Mouse (Mus musculus) ovary, postnatal 10 days (tissue): ENCODE data around the gene Polr2a.

Source experiments
- DNase-seq: peaks from one replicate; pipeline ENCODE4 v3.0.0; 2022; ENCODE audit warnings: low spot score

Polr2a gene

DNA sequence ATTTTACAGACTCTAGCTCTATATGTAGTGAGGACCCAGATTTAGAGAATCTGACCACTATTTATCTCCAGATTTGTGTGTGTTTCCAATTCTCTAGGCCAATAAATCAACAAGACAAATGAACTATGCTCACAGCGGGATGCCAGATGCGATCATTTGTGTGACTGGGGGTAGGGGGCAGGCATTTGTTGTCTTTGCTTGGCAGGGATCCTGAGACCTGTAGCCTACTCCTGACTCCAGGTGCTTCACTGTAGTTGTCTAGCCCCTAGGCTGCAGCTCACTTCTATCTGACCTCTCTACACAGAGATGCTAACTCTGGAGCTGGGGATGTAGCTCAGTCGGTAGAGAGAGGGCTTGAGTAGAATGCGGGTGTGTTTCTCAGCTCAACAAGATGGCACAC, 23.4 kb upstream of the Polr2a start:
- no peak for DNase-seq

DNA sequence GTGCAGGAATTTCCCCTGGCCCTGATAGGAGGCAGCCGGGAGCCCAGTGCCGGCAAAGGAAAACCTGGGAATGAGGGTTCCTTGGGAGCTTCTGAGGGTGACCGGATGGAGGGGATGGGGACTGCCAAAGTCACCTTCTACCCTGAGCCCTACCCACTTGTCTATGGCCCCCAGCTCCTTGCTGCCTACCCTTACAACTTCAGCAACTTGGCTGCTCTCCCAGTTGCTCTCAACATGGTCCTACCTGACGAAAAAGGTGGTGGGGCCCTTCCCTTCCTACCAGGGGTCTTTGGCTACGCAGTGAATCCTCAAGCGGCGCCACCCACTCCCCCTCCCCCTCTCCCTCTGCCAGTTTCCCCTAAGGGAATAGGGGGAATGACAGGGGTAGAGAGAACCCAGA, 20.5 kb upstream of the Polr2a start:
- DNase-seq, result no peak

- DNase-seq, result no peak
These were observed 20.0 kb upstream of the Polr2a start for GRCm38 (mm10) chr11:69778258-69778982.

DNA sequence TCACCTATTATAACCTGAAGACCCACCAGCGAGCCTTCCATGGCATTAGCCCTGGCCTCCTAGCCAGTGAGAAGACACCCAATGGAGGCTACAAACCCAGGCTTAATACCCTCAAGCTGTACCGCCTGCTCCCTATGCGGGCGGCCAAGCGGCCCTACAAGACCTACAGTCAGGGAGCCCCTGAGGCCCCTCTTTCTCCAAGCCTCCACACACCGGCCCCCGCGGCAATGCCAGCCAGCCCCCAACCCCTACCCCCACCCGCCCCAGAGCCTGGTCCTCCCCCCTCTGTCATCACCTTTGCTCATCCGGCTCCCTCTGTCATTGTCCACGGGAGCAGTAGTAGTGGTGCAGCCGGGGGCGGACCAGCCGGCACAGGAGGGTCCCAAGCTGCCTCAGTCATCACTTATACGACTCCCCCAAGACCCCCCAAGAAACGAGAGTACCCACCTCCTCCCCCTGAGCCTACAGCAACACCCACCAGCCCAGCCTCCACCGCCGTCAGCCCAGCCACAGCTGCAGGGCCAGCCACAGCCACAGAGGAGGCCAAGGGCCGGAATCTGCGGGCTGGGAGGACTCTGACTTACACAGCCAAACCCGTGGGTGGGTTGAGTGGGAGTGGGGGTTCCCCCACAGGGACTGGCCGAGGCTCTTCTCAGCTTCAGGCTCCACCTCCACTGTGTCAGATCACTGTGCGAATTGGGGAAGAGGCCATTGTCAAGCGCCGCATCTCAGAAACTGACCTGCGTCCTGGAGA, 19.2 kb upstream of the Polr2a start:
- no peak for DNase-seq

- DNase-seq, result no peak
These were observed 18.1 kb upstream of the Polr2a start for GRCm38 (mm10) chr11:69776488-69776887.

DNA sequence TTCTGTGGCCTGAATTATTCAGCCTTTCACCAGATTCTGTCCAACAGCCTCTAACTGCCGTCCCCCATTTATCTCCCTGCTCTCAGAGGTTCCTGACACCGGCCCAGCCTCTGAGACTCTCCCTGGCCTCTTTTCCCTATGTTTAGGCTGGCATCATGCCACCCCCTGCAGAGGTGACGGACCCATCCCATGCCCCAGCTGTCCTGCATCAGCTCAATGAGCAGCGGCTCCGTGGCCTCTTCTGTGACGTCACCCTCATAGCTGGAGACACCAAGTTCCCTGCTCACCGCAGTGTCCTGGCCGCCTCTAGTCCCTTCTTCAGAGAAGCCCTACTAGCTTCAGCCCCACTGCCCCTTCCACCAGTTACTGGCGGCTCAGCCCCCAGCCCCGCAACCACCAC, 17.3 kb upstream of the Polr2a start:
- DNase-seq, result no peak

DNA sequence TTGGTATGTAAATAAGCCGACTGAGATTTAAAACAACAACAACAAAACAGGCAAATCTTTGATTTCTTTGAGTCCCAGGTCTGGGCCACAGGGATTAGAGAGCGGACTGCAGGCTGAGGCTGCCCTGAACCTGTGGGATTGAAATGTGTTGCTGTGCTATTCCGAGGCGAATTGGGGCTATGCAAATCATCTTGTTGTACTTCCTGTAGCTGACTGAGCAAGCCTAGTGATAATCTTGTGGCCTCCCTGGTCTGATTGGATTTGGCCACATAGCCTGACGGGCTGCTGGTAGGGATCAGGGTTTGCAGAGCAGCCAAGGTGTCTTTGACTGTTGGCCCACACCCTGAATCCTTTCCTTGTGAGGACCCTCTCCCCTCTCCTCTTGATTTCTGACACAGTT, 16.5 kb upstream of the Polr2a start:
- DNase-seq, result no peak

DNA sequence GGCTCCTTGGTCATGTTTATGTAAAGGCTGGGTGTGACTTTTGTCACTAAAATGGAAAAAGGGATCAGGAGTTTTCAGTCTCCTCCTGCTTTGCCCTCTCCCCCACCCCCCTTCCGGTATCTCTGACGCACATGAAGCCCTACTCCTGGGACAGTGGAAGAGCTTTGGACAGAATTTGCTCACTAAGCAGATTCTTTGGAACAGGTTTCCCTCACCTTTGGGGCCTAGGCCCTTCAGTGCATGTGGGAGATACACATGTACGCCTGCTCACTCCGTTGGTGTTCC, 9.1 kb upstream of the Polr2a start:
- DNase-seq, result no peak

GRCm38 (mm10) chr11:69766872-69767624, 8.6 kb upstream of the Polr2a start:
- no peak for DNase-seq

GRCm38 (mm10) chr11:69766126-69766609, 7.7 kb upstream of the Polr2a start:
- peak; percentile 53 for DNase-seq

- DNase-seq, result no peak
These were observed 7.0 kb upstream of the Polr2a start, which contains the start of gene Zbtb4 for GRCm38 (mm10) chr11:69765221-69766125. Gene Zbtb4 (plus strand): TSS chr11:69765912.

GRCm38 (mm10) chr11:69763551-69763950, 5.1 kb upstream of the Polr2a start:
- DNase-seq, result no peak

DNA sequence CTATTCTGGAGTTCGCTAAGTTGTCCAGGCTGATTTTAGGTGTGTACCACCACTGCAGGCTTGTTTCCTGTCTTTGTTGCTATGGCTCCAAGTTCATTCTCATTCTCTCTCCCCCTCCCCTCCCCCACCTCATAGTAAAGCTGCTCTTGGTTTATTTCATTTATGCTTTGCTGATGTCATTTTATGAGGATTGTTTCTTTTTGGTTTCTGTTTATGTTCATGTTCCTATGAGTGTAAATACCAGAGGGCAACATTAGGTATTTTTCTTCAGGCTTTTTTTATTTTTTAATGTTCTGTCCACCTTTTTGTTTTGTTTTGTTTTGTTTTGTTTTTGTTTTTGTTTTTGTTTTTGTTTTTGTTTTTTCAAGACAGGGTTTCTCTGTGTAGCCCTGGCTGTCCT, 3.4 kb upstream of the Polr2a start, which contains the start of gene Slc35g3:
Gene Slc35g3 (minus strand): TSS at position 101 of the 400 bp plus-strand sequence.
- no peak for DNase-seq

- DNase-seq, result no peak
These were observed 2.4 kb upstream of the Polr2a start for GRCm38 (mm10) chr11:69760901-69761200.

- no peak for DNase-seq
These were observed 1.9 kb upstream of the Polr2a start for GRCm38 (mm10) chr11:69760160-69760900.

DNA sequence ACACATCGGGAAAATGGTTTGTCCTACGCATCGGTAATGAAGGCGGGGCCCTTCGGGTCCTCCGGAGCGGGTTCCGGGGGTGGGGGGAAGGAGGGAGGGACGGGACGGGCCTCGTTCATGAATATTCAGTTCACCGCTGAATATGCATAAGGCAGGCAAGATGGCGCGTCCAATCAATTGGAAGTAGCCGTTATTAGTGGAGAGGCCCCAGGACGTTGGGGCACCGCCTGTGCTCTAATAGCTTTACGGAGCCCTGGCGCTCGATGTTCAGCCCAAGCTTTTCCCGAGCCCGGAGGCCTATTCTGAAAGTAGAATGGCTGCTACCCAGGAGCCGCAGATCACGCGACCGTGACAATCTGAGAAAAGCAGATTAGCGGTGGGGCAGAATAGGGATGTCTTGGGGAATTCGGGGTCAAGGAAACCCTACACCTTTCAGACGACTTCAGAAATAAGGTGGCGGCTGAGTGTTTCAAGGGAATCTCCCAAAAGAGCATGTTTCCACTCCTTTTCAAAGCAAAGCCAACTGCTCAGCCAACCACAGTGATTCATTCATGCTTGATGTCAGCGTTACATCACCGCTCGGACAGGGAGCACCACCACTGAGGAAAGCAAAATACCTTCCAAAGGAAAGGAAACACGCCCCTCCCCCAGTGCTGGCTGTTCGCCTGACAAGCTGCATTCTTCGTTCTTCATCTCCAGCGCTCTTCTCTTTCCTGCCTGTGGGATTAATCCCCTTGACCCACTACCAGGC, 709 bp upstream of the Polr2a start:
- no peak for DNase-seq

- DNase-seq, result peak; percentile 98
These were observed 364 bp downstream of the Polr2a start for GRCm38 (mm10) chr11:69758090-69758456.

DNA sequence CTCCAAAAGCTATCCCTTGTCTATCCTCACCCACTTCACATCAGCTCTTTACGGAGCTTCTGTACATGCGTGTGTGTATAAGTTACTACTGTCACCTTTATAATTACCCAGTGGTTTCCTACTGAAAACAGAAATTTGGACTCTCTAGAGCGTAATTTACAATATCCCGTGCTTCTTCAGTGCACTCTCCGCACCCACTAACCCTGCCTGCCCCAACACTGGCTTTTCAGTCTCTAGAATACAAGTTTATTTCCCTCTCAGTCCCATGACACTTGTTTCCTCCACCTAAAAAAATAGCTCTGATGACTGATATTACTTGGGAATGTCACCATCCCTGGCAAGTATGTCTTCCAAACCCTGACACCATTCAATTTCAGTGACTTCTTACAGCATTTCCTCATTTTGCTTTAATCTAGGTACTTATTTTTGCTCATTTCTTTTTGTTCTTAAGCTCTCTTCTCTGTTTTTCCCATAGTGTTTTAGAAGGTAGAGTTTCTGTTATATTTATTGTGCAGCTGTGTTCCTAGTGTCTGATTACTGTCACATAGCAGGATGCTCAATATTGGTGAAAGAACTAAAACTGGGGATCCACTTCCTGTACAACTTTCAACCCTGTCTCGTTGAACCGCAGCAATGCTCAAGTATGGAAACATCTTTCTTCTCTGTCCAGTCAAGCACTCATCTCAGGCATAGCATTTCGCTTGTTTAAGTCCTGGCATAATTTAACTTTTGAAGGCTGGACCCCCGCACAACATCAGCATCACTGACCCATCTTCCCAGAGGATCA, 941 bp downstream of the Polr2a start:
- no peak for DNase-seq

- DNase-seq, result no peak
These were observed 3.7 kb downstream of the Polr2a start for GRCm38 (mm10) chr11:69754701-69755100.

- no peak for DNase-seq
These were observed 4.2 kb downstream of the Polr2a start for GRCm38 (mm10) chr11:69754233-69754632.
